23 mouse cellular contexts compared by ENCODE assay signal in genomic region chr17:51216426-51216825, GRCm38 (mm10). TPM values are rescaled to one million over a fixed set of nuclear protein-coding genes. Genes with fewer than 3 reads are reported as not detected.
DNase-seq lines count a peak whose midpoint lies in the region; ATAC-seq and TF ChIP-seq lines count a peak whose summit lies in the region.
"Had no signal": no experiment of that assay in that cellular context is flagged by ENCODE, and none has a peak within 500 bp of the region (broad histone marks: within the 10 kb centered on the region; RNA-seq: fewer than 3 reads in every experiment).

No protein-coding gene starts in this region.

- H3K27me3 ChIP-seq in liver, postnatal 0 days (ENCODE audit: insufficient read depth, low read length): no peaks in the 10 kb centered on the region
- H3K27me3 ChIP-seq: CH12.LX; embryonic facial prominence, embryonic 12.5 days; forebrain, embryonic 13.5 days; forebrain, embryonic 15.5 days had no signal

- no peak for TF ChIP-seq EP300 in liver, postnatal 0 days (IDR thresholded peaks at IDR 0.05; ENCODE audit: low read depth)

- H3K4me3 ChIP-seq in liver, postnatal 0 days (ENCODE audit: low read depth, low read length): no peak overlapping the region
- H3K4me3 ChIP-seq: embryonic facial prominence, embryonic 10.5 days; embryonic facial prominence, embryonic 12.5 days; forebrain, embryonic 13.5 days; forebrain, embryonic 15.5 days had no signal

- no peak for ATAC-seq in liver, postnatal 0 days
- ATAC-seq: activated CD4-positive, CD25-positive, alpha-beta regulatory T cell, adult 4 months; CD4-positive, CD25-positive, alpha-beta regulatory T cell, adult 4 months; forebrain, embryonic 13.5 days; forebrain, embryonic 15.5 days; forebrain, postnatal 0 days; Patski had no signal

- H3K27ac ChIP-seq in liver, postnatal 0 days (ENCODE audit: low read depth): no peak overlapping the region
- H3K27ac ChIP-seq: embryonic facial prominence, embryonic 10.5 days; embryonic facial prominence, embryonic 12.5 days; forebrain, embryonic 13.5 days; forebrain, embryonic 15.5 days had no signal

- no peak for TF ChIP-seq CTCF in liver, postnatal 0 days (IDR thresholded peaks at IDR 0.05; ENCODE audit: low read depth)

- H3K4me2 ChIP-seq in liver, postnatal 0 days (ENCODE audit: low read depth, low read length): no peak overlapping the region
- H3K4me2 ChIP-seq: embryonic facial prominence, embryonic 12.5 days; forebrain, embryonic 13.5 days; forebrain, embryonic 15.5 days had no signal

- 79% methylated on average over 6 of the region's 6 CpGs for WGBS in liver, postnatal 0 days (ENCODE audit: insufficient replicate concordance)

- H3K4me1 ChIP-seq in liver, postnatal 0 days (ENCODE audit: insufficient read depth): no peaks in the 10 kb centered on the region
- H3K4me1 ChIP-seq: embryonic facial prominence, embryonic 10.5 days; embryonic facial prominence, embryonic 12.5 days; forebrain, embryonic 13.5 days; forebrain, embryonic 15.5 days had no signal

- no peaks in the 10 kb centered on the region for H3K9me3 ChIP-seq in liver, postnatal 0 days (ENCODE audit: low read length)
- H3K9me3 ChIP-seq: embryonic facial prominence, embryonic 10.5 days; embryonic facial prominence, embryonic 12.5 days; forebrain, embryonic 13.5 days; forebrain, embryonic 15.5 days; G1E had no signal

- no peak overlapping the region for H3K9ac ChIP-seq in liver, postnatal 0 days (replicated peaks)
- H3K9ac ChIP-seq: embryonic facial prominence, embryonic 12.5 days; forebrain, embryonic 13.5 days; forebrain, embryonic 15.5 days; forebrain, postnatal 0 days had no signal

- intact Hi-C loops in heart, postnatal 10 days (cut with DNase I): no loop called here

- H3K36me3 ChIP-seq in liver, postnatal 0 days (replicated peaks; ENCODE audit: insufficient read depth, low read length): no peaks in the 10 kb centered on the region
- H3K36me3 ChIP-seq: embryonic facial prominence, embryonic 10.5 days; embryonic facial prominence, embryonic 12.5 days; forebrain, embryonic 15.5 days; G1E had no signal

- DNase-seq in adrenal gland, adult (ENCODE audit: inconsistent age in 2 of 2, low spot score in 1 of 2): peak; percentile 54 to 77
- DNase-seq in adrenal gland, postnatal 4 days (ENCODE audit: low spot score in 2 of 2): no peak
- DNase-seq in adrenal gland, postnatal 10 days: peak; percentile 14
- peak; percentile 14 for DNase-seq in adrenal gland, postnatal 25 days
- no peak for DNase-seq in liver, postnatal 0 days
- no peak for DNase-seq in heart, postnatal 10 days
- DNase-seq in kidney, postnatal 10 days: no peak
- DNase-seq: B cell, adult 2 months; cerebellum, adult 11-12 months; cerebellum, adult 2 months; cerebellum, adult 9-10 months; cerebellum, postnatal 10 days; cerebellum, postnatal 25 days; forebrain, postnatal 0 days had no signal

RNA-seq across cellular contexts. Expression of gene Tbc1d5, which starts 37.3 kb away (rescaled TPM):
- total RNA-seq in adrenal gland, postnatal 4 days (2021): 10 to 100 TPM; 27.8 to 31.1 TPM
- total RNA-seq in adrenal gland, postnatal 10 days (2021): 10 to 100 TPM; 15.7 to 24.2 TPM
- 27.7 and 29.8 TPM in 2 replicates for total RNA-seq in adrenal gland, postnatal 25 days (2021)
- 2.1 and 2.5 TPM in 2 replicates for polyA plus RNA-seq in liver, postnatal 0 days (2015; fragmentation: Nextera tagmentation; extraction: Ambion mirVana)
- 10 to 100 TPM; 16.9 to 17.7 TPM for total RNA-seq in heart, postnatal 10 days (2021)

Comparison
In these comparisons a context has a peak if more than half of its experiments do, and no peak if none do; other contexts are left out.
1. DNase-seq: peak in adrenal gland, adult (2 of 2), adrenal gland, postnatal 10 days (single experiment) and adrenal gland, postnatal 25 days (single experiment); none in adrenal gland, postnatal 4 days (0 of 2), liver, postnatal 0 days (single experiment), heart, postnatal 10 days (0 of 2) and kidney, postnatal 10 days (single experiment).